Mouse (Mus musculus): ENCODE measurements around the gene Lmbr1l.
A peak's percentile ranks its signal among the peaks of the same experiment; 100 is the strongest.

Gene Lmbr1l

GRCm38 (mm10) chr15:98895635-98896589 is 22.1 kb downstream of the Lmbr1l start:
- peak; percentile 58 for DNase-seq (ENCODE audit: low read depth, low spot score)

- no peak for DNase-seq (ENCODE audit: low read depth, low spot score)
These were observed 23.0 kb downstream of the Lmbr1l start for GRCm38 (mm10) chr15:98894746-98895634.

GRCm38 (mm10) chr15:98893940-98894745 is 23.9 kb downstream of the Lmbr1l start, which contains the start of gene Rhebl1:
Rhebl1 (minus strand) TSS chr15:98894540.
- peak; percentile 30 for DNase-seq (ENCODE audit: low read depth, low spot score)

GRCm38 (mm10) chr15:98893036-98893435 is 25.0 kb downstream of the Lmbr1l start:
- no peak for DNase-seq (ENCODE audit: low read depth, low spot score)

GRCm38 (mm10) chr15:98891907-98892606 is 26.0 kb downstream of the Lmbr1l start:
- peak; percentile 78 for DNase-seq (ENCODE audit: low read depth, low spot score)

- no peak for DNase-seq (ENCODE audit: low read depth, low spot score)
These were observed 26.8 kb downstream of the Lmbr1l start for GRCm38 (mm10) chr15:98891198-98891742.

- DNase-seq (ENCODE audit: low read depth, low spot score), result no peak
These were observed 30.5 kb downstream of the Lmbr1l start for GRCm38 (mm10) chr15:98887526-98887925.

- no peak for DNase-seq (ENCODE audit: low read depth, low spot score)
These were observed 31.2 kb downstream of the Lmbr1l start for GRCm38 (mm10) chr15:98886667-98887387.

- no peak for DNase-seq (ENCODE audit: low read depth, low spot score)
These were observed 33.9 kb downstream of the Lmbr1l start for GRCm38 (mm10) chr15:98884106-98884505.

GRCm38 (mm10) chr15:98883661-98884060 is 34.4 kb downstream of the Lmbr1l start:
- DNase-seq (ENCODE audit: low read depth, low spot score), result no peak

GRCm38 (mm10) chr15:98881656-98882008 is 36.4 kb downstream of the Lmbr1l start:
- DNase-seq (ENCODE audit: low read depth, low spot score), result no peak

GRCm38 (mm10) chr15:98880978-98881655 is 36.9 kb downstream of the Lmbr1l start:
- peak; percentile 97 for DNase-seq (ENCODE audit: low read depth, low spot score)

- DNase-seq (ENCODE audit: low read depth, low spot score), result peak; percentile 84
These were observed 40.7 kb downstream of the Lmbr1l start for GRCm38 (mm10) chr15:98877331-98877730.

GRCm38 (mm10) chr15:98871916-98872888 is 45.8 kb downstream of the Lmbr1l start:
- peak; percentile 97 for DNase-seq (ENCODE audit: low read depth, low spot score)

GRCm38 (mm10) chr15:98871070-98871915 is 46.7 kb downstream of the Lmbr1l start, which contains the start of gene Kmt2d:
Kmt2d (minus strand) TSS chr15:98871204.
- peak; percentile 55 for DNase-seq (ENCODE audit: low read depth, low spot score)

- DNase-seq (ENCODE audit: low read depth, low spot score), result no peak
These were observed 47.6 kb downstream of the Lmbr1l start for GRCm38 (mm10) chr15:98870179-98871069.

Measured in mesoderm, embryonic 11.5 days (tissue).